Mouse (Mus musculus) stomach, postnatal 0 days (tissue): Measurements from ENCODE around the gene Ptpn14.

Experiments
- CTCF ChIP-seq: IDR thresholded peaks from 2 replicates; pipeline ENCODE4 v1.5.1; 2016; ENCODE audit warnings: antibody characterized with exemption, low read depth, mild to moderate bottlenecking, moderate library complexity
- EP300 ChIP-seq: optimal IDR thresholded peaks from 2 replicates; pipeline ENCODE3; 2016; ENCODE audit warnings: antibody characterized with exemption

GRCm38 (mm10) chr1:189866621-189867020 is 138.6 kb downstream of the Ptpn14 start:
- TF ChIP-seq CTCF = no peak
- no peak for TF ChIP-seq EP300
